Mouse (Mus musculus) erythroblast, embryonic 14.5 days (primary cell): ENCODE measurements around the gene Msantd2.

Source experiments
- GATA1 ChIP-seq: IDR thresholded peaks from 2 replicates; pipeline ENCODE4 v1.6.1; 2012; ENCODE audit warnings: low read length, inconsistent platforms, mixed read lengths
- TAL1 ChIP-seq: IDR thresholded peaks from 3 replicates; pipeline ENCODE4 v1.6.1; 2012; ENCODE audit warnings: low read length, inconsistent platforms, mixed read lengths

DNA sequence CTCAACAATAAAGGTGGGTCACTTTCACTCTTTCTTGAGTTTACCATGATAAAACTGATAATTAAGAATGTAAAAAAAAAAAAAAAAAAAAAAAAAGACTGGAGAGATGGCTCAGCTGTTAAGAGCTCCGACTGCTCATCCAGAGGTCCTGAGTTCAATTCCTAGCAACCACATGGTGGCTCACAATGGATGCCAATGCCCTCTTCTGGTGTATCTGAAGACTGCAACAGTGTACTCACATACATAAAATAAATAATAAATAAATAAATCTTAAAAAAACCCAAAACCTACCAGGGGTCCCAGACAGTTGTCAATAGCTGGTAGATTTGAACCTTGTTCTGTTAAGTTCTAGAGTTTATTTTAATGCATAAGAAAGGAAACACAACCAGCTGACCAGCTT is 57.8 kb downstream of the Msantd2 start:
- TF ChIP-seq GATA1: no peak
- TF ChIP-seq TAL1: no peak
